Mouse (Mus musculus) stomach, embryonic 14.5 days (tissue): ENCODE data around the gene Phospho2. TPM values are rescaled to one million over a fixed set of nuclear protein-coding genes. Genes with fewer than 3 reads are reported as not detected.

Experiments used
- polyA plus RNA-seq: library from polyadenylated mRNA; unstranded; fragments of >200 nt; fragmentation: Nextera tagmentation; extraction: Ambion mirVana; gene quantifications from 2 replicates; pipeline ENCODE4 v1.2.1, GENCODE M21; 2014

Gene Phospho2
- polyA plus RNA-seq, 1 experiment from 2014 or later: 21.8 TPM

Other genes starting within 250 kb of the Phospho2 start
- gene Lrp2, start 203.6 kb upstream of the Phospho2 start, polyA plus RNA-seq: 0.84 and 1.00 TPM in 2 replicates
- gene Bbs5, start 142.5 kb upstream of the Phospho2 start, polyA plus RNA-seq: 16.3 and 19.9 TPM in 2 replicates
- 0.51 and 0.52 TPM in 2 replicates for gene Klhl41, start 119.5 kb upstream of the Phospho2 start, polyA plus RNA-seq
- 13.3 and 16.9 TPM in 2 replicates for gene Fastkd1, start 76.1 kb upstream of the Phospho2 start, polyA plus RNA-seq
- 125 and 134 TPM in 2 replicates for gene Ppig, start 67.1 kb upstream of the Phospho2 start, polyA plus RNA-seq
- gene Ccdc173, start within 50 bp of the Phospho2 start, polyA plus RNA-seq: 2.4 and 2.5 TPM in 2 replicates
- 42.8 and 47.3 TPM in 2 replicates for gene Klhl23, start 32.3 kb downstream of the Phospho2 start, polyA plus RNA-seq
- gene Ssb, start 71.9 kb downstream of the Phospho2 start, polyA plus RNA-seq: 316 and 339 TPM in 2 replicates
- 41.6 and 44.0 TPM in 2 replicates for gene Mettl5, start 96.0 kb downstream of the Phospho2 start, polyA plus RNA-seq
- gene Ubr3, start 107.6 kb downstream of the Phospho2 start, polyA plus RNA-seq: 19.6 and 21.6 TPM in 2 replicates
- gene Myo3b, start 249.5 kb downstream of the Phospho2 start, polyA plus RNA-seq: 0.41 and 0.43 TPM in 2 replicates